Mouse (Mus musculus) splenic B cell, adult 2 months (primary cell): Measurements from ENCODE around the gene Shisal1.

Source experiments
- DNase-seq: peaks from one replicate; pipeline ENCODE4 v3.0.0-alpha.2; 2011; ENCODE audit warnings: low read depth, low spot score
- H3K27me3 ChIP-seq: 2 replicates; pipeline ENCODE4 v1.6.1; 2012; ENCODE audit warnings: mild to moderate bottlenecking, low read length, moderate library complexity, mixed read lengths; ENCODE audit not compliant: control insufficient read depth, poor library complexity, insufficient read depth, severe bottlenecking
- H3K36me3 ChIP-seq: 2 replicates; pipeline ENCODE4 v1.6.1; 2012; ENCODE audit warnings: mild to moderate bottlenecking, low read length, moderate library complexity, mixed read lengths; ENCODE audit not compliant: control insufficient read depth, poor library complexity, insufficient read depth, severe bottlenecking

Gene Shisal1

DNA sequence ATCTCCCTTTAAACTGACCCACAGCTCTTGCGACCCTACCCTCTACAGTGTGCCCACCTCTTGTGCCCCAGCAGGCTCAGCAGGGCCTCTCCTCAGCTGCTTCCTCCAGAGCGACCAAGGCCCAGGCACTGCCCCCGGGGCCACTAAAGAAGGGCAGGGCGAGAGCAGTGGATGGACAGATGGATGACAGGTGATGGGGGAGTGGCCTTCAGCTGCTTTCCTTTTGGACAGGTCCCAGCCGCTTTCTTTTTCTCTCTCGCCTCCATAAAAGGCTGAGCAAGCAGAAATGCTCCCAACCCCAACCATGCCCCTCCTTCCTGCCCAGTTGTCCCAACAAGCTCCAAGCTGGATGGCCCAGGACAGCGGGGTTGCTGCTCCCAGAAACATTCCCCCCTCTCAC, 2.7 kb downstream of the Shisal1 start:
- DNase-seq = no peak
- Histone ChIP-seq H3K36me3 (no peaks in the 10 kb centered on the region), H3K27me3 (no peaks in the 10 kb centered on the region)

GRCm38 (mm10) chr15:84443631-84444030, 3.3 kb downstream of the Shisal1 start:
- DNase-seq = no peak
- no peaks in the 10 kb centered on the region for H3K36me3 ChIP-seq
- H3K27me3 ChIP-seq = no peaks in the 10 kb centered on the region

DNA sequence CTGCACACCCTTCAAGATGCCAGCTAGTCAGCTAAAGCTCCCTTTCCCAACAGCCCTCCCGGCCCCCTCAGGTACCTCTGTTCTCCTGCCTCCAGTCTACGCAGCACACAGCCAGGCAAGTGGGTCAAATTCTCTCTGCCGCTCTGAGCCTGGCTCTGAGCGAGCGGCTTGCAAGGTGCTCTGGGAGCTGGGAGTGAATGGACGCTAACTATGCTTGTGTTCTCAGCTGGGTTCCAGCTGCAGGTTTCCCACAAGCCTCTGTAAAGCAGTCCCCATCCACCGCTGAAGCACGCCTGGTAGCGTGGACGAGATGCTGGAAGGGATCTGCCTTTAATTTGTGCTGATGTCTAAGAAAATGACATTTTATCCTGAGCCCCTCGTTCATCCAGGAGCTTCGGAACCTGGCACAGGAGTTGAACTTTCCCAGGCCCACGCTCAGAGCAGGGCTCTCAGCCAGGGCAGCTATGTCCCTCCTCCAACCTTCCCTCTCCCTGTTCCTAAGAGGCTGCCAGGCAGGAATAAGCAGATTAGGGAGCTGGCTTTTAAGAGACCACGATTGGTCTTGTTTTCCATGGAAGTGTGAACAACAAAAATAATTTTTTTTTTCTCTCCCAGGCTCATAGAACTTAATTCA, 5.1 kb downstream of the Shisal1 start:
- DNase-seq = no peak
- Histone ChIP-seq H3K27me3 (no peaks in the 10 kb centered on the region), H3K36me3 (no peaks in the 10 kb centered on the region)

DNA sequence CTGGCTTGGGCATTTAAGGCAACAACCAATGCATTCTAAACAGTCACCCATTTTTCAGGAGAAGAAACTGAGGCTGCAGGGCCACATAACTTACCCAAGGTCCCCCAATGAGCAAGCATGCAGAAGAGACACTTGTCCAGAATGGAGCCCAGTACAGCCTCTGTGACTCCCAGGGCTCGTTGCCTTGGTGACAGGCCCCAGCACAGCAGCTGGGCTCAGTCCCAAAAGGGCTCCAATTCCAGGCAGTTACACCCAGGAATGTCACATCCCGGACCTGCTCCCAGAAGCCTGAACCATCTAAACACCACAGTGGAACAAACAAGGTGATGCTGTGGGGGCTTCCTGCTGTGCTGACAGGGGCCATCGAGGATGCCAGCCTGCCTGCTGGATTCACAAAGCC, 6.1 kb downstream of the Shisal1 start:
- no peaks in the 10 kb centered on the region for H3K27me3 ChIP-seq
- no peaks in the 10 kb centered on the region for H3K36me3 ChIP-seq
- DNase-seq = no peak

DNA sequence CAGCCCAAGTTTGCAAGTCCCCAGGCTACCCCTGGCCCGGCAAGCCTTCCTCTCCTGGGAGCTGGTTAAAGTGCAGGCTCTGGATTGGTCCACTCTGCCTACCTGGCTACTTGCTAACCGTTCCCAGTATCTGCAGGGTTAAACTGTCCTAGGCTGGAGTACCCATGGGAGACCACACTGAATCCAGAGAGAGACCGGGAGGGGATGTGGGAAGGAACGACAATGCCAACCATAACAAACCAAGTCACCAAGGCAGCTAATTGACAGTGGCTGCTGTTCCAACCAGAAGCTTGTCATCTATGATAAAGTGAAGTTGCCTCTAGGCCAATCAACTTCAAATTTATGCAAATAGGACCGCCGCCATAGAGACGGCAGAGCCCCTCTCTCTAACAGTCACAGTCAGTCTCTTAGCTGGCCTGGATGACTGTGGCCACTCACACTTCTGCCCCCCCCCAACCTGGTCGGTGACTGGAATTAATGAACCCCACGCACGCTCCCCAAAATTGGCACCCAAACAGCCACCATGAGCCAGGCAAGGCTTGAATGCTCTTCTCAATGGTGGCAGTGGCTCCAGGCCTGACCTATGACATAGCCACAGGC, 13.2 kb downstream of the Shisal1 start:
- Histone ChIP-seq H3K27me3 (no peaks in the 10 kb centered on the region), H3K36me3 (no peaks in the 10 kb centered on the region)
- no peak for DNase-seq

- H3K36me3 ChIP-seq = no peaks in the 10 kb centered on the region
- no peaks in the 10 kb centered on the region for H3K27me3 ChIP-seq
- DNase-seq = no peak
Observed at GRCm38 (mm10) chr15:84430482-84430881, 16.4 kb downstream of the Shisal1 start.

DNA sequence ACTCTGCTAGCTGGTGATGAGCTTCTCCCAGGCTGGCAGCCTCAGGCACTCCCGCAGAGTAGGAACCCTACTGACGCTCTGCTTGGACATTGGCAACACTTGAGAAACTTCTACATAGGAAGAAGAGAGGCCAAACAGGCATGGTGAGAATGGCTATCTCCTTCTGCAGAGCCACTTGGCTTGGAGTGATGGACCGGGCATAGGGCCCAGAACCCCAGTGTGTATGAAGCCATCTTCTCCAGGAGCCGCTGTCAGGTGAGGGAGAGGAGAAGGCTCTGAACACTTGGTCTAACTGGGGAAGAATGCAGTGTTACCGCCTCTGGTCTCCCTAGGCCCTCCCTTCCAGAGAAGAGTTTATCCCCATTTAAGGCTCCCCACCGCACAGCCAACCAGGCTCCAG, 19.3 kb downstream of the Shisal1 start:
- DNase-seq = no peak
- Histone ChIP-seq H3K36me3 (no peaks in the 10 kb centered on the region), H3K27me3 (no peaks in the 10 kb centered on the region)

DNA sequence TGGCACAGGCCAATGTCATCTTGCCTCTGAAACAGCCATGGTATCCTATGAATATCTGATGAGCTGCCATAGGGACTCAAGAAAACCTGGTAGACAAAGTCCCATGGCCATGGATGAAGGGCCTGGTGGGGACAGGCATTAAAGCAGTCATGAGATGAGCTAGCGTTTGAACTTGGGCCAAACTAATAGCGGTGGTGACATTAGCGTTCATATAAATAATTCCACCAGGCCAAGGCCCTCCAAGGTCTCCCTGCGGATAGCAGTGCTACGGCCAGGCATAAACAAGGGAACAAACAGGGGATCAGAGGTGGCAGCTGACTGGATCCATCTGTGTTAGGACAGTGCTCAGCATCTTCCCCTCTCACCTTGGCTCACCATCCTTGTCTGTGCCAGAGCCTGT, 21.2 kb downstream of the Shisal1 start:
- H3K27me3 ChIP-seq = no peaks in the 10 kb centered on the region
- DNase-seq = no peak
- no peaks in the 10 kb centered on the region for H3K36me3 ChIP-seq

- H3K27me3 ChIP-seq = no peaks in the 10 kb centered on the region
- DNase-seq = no peak
- H3K36me3 ChIP-seq = no peaks in the 10 kb centered on the region
Observed at GRCm38 (mm10) chr15:84423781-84424180, 23.1 kb downstream of the Shisal1 start.

DNA sequence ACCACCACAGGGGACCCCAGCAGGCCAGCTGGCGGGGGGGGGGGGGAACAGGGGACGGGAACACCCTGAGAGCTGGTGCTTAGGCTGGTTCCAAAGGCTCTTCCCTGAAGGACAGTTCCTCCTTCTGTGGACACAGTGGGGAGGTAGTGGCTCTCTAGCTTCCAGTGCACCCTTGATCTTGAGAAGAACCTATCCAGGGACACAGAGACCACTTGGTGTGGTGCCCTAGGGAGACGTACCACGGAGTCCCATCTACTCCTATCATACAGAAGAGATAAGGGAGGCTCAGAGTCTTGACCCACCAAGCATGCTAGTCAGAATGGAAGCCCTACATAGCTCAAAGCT, 28.7 kb downstream of the Shisal1 start:
- no peak for DNase-seq
- no peaks in the 10 kb centered on the region for H3K36me3 ChIP-seq
- no peaks in the 10 kb centered on the region for H3K27me3 ChIP-seq

GRCm38 (mm10) chr15:84417592-84418265, 29.2 kb downstream of the Shisal1 start:
- Histone ChIP-seq H3K27me3 (no peaks in the 10 kb centered on the region), H3K36me3 (no peaks in the 10 kb centered on the region)
- DNase-seq = no peak

GRCm38 (mm10) chr15:84417017-84417416, 29.9 kb downstream of the Shisal1 start:
- Histone ChIP-seq H3K27me3 (no peaks in the 10 kb centered on the region), H3K36me3 (no peaks in the 10 kb centered on the region)
- DNase-seq = no peak

DNA sequence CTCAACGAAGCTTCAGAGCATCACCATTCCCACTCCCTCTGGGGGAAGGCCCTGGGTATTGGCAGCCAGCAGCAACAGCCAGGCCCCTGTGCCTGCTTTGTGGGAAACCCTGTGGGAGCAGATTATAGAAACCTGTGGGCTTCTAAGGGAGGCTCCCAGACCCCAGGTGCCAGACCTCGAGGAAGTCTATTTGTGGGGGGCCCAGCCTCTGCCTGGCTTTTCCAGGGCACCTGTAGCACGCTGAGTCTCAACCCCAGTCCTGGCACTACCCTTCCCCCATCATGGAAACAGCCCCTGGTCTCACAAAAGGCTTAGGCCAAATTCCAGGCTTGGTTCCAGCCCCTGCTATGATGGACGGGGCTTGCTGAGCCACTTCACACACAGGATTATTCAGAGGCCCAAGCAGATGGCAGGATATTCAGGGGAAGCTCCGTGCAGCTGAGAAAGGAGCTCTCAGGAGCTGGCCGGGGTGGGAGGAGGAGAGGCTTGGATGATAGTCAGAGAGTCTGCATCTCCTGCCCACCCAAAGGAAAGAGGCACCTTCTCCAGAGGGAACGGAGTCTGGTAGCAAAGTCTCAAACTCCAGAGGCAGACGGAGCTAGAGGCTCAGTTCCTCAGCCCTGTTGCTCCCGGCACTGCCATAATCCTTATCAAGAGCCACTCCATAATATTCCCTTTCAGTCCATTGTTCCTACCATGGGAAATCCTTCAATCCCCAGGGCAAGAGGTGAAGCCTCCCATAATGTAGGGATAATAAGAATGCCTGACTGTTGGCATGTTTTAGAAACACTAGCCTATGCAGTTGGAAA, 32.7 kb downstream of the Shisal1 start:
- H3K36me3 ChIP-seq = no peaks in the 10 kb centered on the region
- no peaks in the 10 kb centered on the region for H3K27me3 ChIP-seq
- no peak for DNase-seq

- Histone ChIP-seq H3K27me3 (no peaks in the 10 kb centered on the region), H3K36me3 (no peaks in the 10 kb centered on the region)
- DNase-seq = no peak
Observed at GRCm38 (mm10) chr15:84412409-84412808, 34.5 kb downstream of the Shisal1 start.

DNA sequence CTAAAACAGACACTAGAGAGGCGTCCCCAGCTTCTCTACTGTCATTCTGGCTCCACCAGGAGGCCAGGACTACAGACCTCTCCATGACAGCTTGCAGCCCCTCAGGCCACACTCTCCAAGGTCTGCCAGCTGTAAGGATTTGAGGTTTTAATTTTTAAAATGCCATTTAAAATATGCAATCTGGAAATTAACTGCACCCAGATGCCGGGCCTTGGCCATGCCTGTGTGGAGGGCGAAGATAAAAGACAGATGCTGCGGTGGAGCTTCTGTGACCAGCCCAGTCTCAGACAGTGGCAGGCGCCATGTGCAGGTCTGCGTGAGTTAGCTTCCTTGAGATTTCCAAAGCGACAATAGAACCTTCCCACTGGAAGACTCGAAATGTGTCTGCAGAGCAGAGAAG, 36.8 kb downstream of the Shisal1 start:
- Histone ChIP-seq H3K36me3 (no peaks in the 10 kb centered on the region), H3K27me3 (no peaks in the 10 kb centered on the region)
- DNase-seq = no peak
